Mouse (Mus musculus) stomach, postnatal 0 days (tissue): ENCODE data around the gene 3110040N11Rik.

Experiments used
- CTCF ChIP-seq: IDR thresholded peaks from 2 replicates; pipeline ENCODE4 v1.5.1; 2016; ENCODE audit warnings: antibody characterized with exemption, low read depth, mild to moderate bottlenecking, moderate library complexity
- EP300 ChIP-seq: optimal IDR thresholded peaks from 2 replicates; pipeline ENCODE3; 2016; ENCODE audit warnings: antibody characterized with exemption

DNA sequence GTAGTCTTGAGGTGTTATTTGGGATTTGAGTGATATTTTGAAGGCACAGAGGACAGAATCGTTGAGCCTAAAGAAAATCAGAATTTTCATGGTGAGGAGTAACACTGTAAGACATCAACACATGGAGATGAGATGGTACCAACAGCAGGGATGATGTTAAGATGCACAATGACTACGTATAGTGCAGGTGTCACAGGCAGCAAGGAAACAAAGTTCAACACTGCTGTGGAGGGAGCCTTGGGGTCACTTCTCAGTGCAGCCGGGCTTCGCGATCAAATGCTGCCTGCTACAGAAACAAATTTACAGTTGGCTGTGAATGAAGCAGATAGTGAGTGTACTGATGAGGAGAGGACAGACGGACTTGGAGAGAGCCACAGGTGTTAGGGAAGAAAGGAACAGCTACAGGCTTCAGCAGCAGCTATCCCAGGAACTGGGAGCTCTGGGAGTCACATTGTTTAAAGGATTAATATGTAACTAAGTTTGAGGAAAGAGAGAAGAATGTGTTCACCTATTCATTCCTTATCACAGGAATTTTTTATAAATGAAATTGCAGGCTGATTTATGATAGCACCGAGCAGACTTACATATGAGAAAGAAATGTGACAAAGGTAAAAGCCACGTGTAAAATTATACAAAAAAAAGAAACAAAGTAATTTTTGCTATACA is 50.4 kb downstream of the 3110040N11Rik start:
- TF ChIP-seq EP300 (no peak), CTCF (no peak)
